Mouse (Mus musculus) midbrain, postnatal 0 days (tissue): Measurements from ENCODE around the gene Ctsc. TPM values are rescaled to one million over a fixed set of nuclear protein-coding genes. Genes with fewer than 3 reads are reported as not detected.

ENCODE experiments used
- ATAC-seq: fragments of 200-750 bp; cut with Nextera tagmentation; 2 replicates; pipeline ENCODE4 v1.8.0; 2017; ENCODE audit warnings: moderate number of reproducible peaks, mild to moderate bottlenecking, moderate TSS enrichment, moderate library complexity; ENCODE audit not compliant: low FRiP score
- DNase-seq: peaks from one replicate; pipeline ENCODE4 v3.0.0-alpha.2; 2015; ENCODE audit warnings: low spot score
- H3K27ac ChIP-seq: fragments of 300-500 bp; sonication (generic); 2 replicates; pipeline ENCODE4 v1.5.1; 2014; ENCODE audit warnings: low read depth, mild to moderate bottlenecking, low read length, mixed read lengths
- H3K27me3 ChIP-seq: fragments of 300-500 bp; sonication (generic); 2 replicates; pipeline ENCODE4 v1.6.1; 2014; ENCODE audit warnings: low read length, control low read depth, mixed read lengths; ENCODE audit not compliant: insufficient read depth
- H3K36me3 ChIP-seq: fragments of 300-500 bp; sonication (generic); 2 replicates; pipeline ENCODE4 v1.6.1; 2014; ENCODE audit warnings: low read length, control low read depth, mixed read lengths; ENCODE audit not compliant: insufficient read depth
- H3K4me1 ChIP-seq: fragments of 300-500 bp; sonication (generic); 2 replicates; pipeline ENCODE4 v1.6.1; 2014; ENCODE audit warnings: mild to moderate bottlenecking, control low read depth, antibody characterized with exemption, low read length, mixed read lengths; ENCODE audit not compliant: insufficient read depth
- H3K4me2 ChIP-seq: fragments of 300-500 bp; sonication (generic); 2 replicates; pipeline ENCODE4 v1.6.1; 2014; ENCODE audit warnings: low read depth, mild to moderate bottlenecking, low read length, mixed read lengths; ENCODE audit not compliant: poor library complexity, severe bottlenecking
- H3K4me3 ChIP-seq: fragments of 300-500 bp; sonication (generic); 2 replicates; pipeline ENCODE4 v1.5.1; 2014; ENCODE audit warnings: low read depth, mild to moderate bottlenecking, low read length, moderate library complexity
- H3K9ac ChIP-seq: fragments of 300-500 bp; sonication (generic); replicated peaks from 2 replicates; pipeline ENCODE4 v1.6.1; 2014; ENCODE audit warnings: mild to moderate bottlenecking, low read length, moderate library complexity, mixed read lengths; ENCODE audit not compliant: poor library complexity, severe bottlenecking
- H3K9me3 ChIP-seq: fragments of 300-500 bp; sonication (generic); 2 replicates; pipeline ENCODE4 v1.6.1; 2016; ENCODE audit warnings: low read length, control low read depth
- CTCF ChIP-seq: IDR thresholded peaks from 2 replicates; pipeline ENCODE4 v1.5.1; 2016; ENCODE audit warnings: antibody characterized with exemption, mild to moderate bottlenecking
- WGBS: fragments of 180-500 bp; shearing (Covaris S2); extraction: QIAGEN DNeasy Blood & Tissue Kit; methylation state at CpG from one replicate; pipeline ENCODE4 v1.1.7; 2014; 5-methylcytosine and 5-hydroxymethylcytosine counted together
- polyA plus RNA-seq: library from polyadenylated mRNA; unstranded; fragments of >200 nt; fragmentation: Nextera tagmentation; extraction: Ambion mirVana; gene quantifications from 2 replicates; pipeline ENCODE4 v1.2.1, GENCODE M21; 2015
- total RNA-seq: library from RNA; depleted of rRNA; stranded (reverse); fragments of >200 nt; gene quantifications from 2 replicates; pipeline ENCODE4 v1.2.3, GENCODE M21; 2014

Gene Ctsc
- total and polyA plus RNA-seq, 2 experiments from 2014 or later, result 8.4 to 14.6 TPM

DNA sequence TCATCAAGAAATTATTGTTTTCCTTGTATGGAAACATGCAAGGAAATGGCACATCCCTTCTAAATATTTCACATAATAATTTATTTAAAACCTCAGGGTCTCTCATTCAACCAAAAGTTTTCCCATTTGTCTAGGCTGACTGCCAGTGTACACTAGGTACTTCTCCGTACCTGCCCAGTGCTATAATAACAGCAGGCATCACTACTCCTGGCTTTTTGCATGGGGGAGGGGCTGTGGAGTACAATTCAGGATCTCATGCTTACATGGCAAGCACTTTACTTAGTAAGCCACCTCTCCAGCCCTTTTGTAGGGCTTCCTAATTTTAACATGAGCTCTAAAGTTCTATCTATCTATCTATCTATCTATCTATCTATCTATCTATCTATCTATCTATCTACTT is 8.0 kb upstream of the Ctsc start:
- Histone ChIP-seq H3K27me3 (no peaks in the 10 kb centered on the region), H3K27ac (no peak overlapping the region), H3K4me1 (no peaks in the 10 kb centered on the region), H3K4me2 (no peak overlapping the region), H3K36me3 (no peaks in the 10 kb centered on the region), H3K4me3 (no peak overlapping the region), H3K9me3 (no peaks in the 10 kb centered on the region), H3K9ac (no peak overlapping the region)
- DNase-seq (no peak), ATAC-seq (no peak)
- TF ChIP-seq CTCF, result no peak
- 90% methylated on average over 1 of the region's 1 CpGs for WGBS

DNA sequence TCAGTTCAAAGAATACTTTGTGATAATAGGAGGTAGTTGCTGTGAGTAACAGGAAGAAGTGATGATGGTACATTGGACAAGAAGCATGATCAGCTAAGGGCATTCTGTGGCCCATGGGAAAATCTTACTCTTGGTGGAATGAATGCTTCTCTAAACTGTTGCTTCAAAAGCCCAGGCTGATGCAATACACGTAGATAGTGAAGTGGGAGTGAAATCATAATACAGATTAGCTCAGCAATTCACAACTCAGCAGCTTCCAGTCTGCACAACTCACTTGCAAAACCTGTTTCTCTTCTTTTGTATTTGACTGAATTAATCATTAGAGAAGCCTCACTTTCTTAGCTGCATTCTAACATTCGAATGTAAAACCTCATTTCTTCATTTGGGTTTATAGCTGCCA is 6.4 kb upstream of the Ctsc start:
- Histone ChIP-seq H3K27me3 (no peaks in the 10 kb centered on the region), H3K4me1 (no peaks in the 10 kb centered on the region), H3K9me3 (no peaks in the 10 kb centered on the region), H3K4me3 (no peak overlapping the region), H3K36me3 (no peaks in the 10 kb centered on the region), H3K27ac (no peak overlapping the region), H3K4me2 (no peak overlapping the region), H3K9ac (no peak overlapping the region)
- DNase-seq (no peak), ATAC-seq (no peak)
- 51% methylated on average over 2 of the region's 2 CpGs for WGBS
- no peak for TF ChIP-seq CTCF

DNA sequence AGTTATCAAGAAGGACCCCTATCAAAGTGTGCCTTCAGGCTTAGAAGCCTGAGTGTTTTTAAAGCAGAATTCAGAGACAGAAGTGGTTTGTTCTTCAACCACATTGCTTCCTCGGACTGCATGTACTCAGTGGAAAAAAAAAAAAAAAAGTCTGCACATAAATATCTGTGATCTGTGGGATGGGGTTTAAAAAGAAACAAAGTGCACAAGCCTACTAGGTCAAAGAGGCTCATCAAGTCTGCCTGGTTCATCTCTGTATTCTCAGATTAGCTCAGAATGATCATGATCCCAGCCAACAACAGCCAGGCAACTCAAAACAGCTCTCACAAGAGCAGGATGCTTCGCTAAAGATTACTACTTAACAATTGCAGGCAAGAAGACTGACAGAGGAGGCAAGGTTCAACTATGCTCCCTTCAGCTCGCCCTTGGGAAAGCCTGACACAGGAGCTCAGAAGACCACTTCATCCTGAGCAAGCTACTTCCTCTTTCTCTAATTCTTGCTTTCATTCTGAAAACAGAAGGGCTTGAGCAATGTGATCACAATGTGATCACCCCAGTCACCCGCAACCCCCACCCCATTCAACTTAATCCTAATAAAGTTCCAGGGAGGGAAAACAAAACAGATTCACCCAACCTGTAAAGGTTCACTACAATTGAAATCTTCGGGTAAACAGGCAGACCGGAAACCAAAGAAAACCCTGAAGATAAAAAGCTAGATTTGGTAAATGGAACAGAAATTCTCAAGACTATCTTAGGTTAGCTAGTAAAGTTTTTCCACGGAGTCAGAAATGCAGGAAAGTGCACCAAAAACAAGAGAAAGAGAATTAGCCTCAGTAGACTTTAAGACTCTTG is 745 bp upstream of the Ctsc start:
- H3K27ac ChIP-seq, result no peak overlapping the region
- peak overlapping the region; percentile 76 for H3K4me2 ChIP-seq
- no peak overlapping the region for H3K9ac ChIP-seq
- no peaks in the 10 kb centered on the region for H3K4me1 ChIP-seq
- H3K36me3 ChIP-seq, result no peaks in the 10 kb centered on the region
- H3K4me3 ChIP-seq, result peak overlapping the region; percentile 45
- no peaks in the 10 kb centered on the region for H3K27me3 ChIP-seq
- no peak for TF ChIP-seq CTCF
- DNase-seq, result no peak
- no peak for ATAC-seq
- 29% methylated on average over 7 of the region's 7 CpGs for WGBS
- no peaks in the 10 kb centered on the region for H3K9me3 ChIP-seq

DNA sequence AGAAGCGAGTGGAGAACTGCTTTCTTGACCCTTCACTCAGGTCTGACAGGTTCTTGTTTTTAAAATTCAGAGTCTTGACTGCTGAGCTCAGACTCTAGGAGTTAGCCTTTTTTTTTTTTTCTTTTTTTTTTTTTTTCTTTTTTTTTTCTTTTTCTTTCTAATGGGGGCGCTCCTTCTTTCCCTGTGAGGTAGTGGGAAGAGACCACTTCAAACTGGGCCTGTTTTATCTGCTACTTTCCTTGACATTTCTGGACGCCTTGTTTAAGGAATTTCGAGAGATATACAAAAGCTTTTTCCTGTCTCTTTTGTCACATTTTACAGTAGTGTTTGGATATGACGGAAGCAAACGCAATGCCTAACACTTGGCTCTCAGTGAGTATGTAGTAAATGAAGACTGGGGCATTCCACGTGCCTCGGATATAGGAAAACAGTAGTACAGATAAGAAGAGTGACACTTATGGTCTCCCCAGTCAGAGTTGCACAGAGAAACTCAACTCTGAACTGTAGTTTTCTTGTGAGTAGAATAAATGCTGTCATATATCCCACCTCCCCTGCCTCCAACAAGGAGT is 827 bp downstream of the Ctsc start:
- ATAC-seq (no peak), DNase-seq (no peak)
- 62% methylated on average over 8 of the region's 8 CpGs for WGBS
- no peaks in the 10 kb centered on the region for H3K27me3 ChIP-seq
- H3K36me3 ChIP-seq, result no peaks in the 10 kb centered on the region
- no peaks in the 10 kb centered on the region for H3K9me3 ChIP-seq
- H3K4me3 ChIP-seq, result peak overlapping the region; percentile 45
- H3K9ac ChIP-seq, result no peak overlapping the region
- H3K27ac ChIP-seq, result no peak overlapping the region
- TF ChIP-seq CTCF, result no peak
- H3K4me2 ChIP-seq, result peak overlapping the region; percentile 76
- no peaks in the 10 kb centered on the region for H3K4me1 ChIP-seq

DNA sequence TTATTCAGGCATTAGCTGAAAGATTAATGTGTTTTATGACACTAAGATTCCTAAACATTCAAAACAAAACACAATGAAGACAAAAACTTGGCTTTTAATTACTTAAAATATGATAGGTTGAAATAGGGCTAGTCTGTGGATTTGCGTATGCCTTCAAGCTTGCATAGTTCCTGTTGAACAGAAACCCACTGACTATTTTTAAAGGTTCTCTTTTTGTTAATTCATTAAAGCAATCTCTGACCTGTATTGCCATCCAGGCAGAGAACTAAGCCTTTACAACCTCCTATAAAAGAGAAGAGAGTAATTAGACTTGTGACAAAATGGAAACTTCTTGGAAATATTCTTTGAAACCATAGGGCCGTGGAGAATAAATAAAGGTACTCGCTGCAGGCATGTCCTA is 7.4 kb downstream of the Ctsc start:
- Histone ChIP-seq H3K4me3 (no peak overlapping the region), H3K36me3 (no peaks in the 10 kb centered on the region), H3K4me2 (no peak overlapping the region), H3K9me3 (no peaks in the 10 kb centered on the region), H3K27me3 (no peaks in the 10 kb centered on the region), H3K9ac (no peak overlapping the region), H3K4me1 (no peaks in the 10 kb centered on the region), H3K27ac (no peak overlapping the region)
- WGBS, result 82% methylated on average over 3 of the region's 3 CpGs
- no peak for TF ChIP-seq CTCF
- DNase-seq (no peak), ATAC-seq (no peak)

DNA sequence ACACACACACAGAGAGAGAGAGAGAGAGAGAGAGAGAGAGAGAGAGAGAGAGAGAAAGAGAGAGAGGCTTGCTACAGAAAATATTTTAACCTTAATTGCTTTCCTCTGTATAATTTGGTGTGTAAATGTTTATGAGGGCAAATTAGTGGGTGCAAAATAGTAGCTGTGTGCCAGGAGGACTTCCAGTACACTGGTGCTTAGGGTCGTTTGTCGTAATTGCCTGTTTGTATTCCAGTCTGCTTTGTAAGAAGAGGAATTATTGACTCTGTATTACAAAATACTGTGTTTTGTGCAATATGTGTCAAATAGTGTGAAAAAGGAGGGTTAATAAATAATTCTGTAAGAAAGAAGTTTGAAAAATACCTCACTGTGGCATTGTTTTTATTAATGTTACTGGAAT is 13.2 kb downstream of the Ctsc start:
- no peaks in the 10 kb centered on the region for H3K4me1 ChIP-seq

More for the DNA sequence above, 13.2 kb downstream of the Ctsc start:
- TF ChIP-seq CTCF, result no peak
- no peak overlapping the region for H3K4me3 ChIP-seq
- no peaks in the 10 kb centered on the region for H3K36me3 ChIP-seq
- 86% methylated on average over 2 of the region's 2 CpGs for WGBS
- no peak overlapping the region for H3K9ac ChIP-seq
- no peak overlapping the region for H3K27ac ChIP-seq
- no peaks in the 10 kb centered on the region for H3K9me3 ChIP-seq
- no peak for DNase-seq
- ATAC-seq, result no peak
- no peak overlapping the region for H3K4me2 ChIP-seq
- H3K27me3 ChIP-seq, result no peaks in the 10 kb centered on the region
